Mouse (Mus musculus): Measurements from ENCODE around the gene Mgat4b.

GRCm38 (mm10) chr11:50208039-50208438 lies 2.7 kb upstream of the Mgat4b start:
- TF ChIP-seq CTCF (conservative IDR thresholded peaks at IDR 0.05; ENCODE audit: low read length): no peak
- no peak for TF ChIP-seq NANOG (IDR thresholded peaks at IDR 0.05; ENCODE audit: borderline replicate concordance, low read length)
- no peak for TF ChIP-seq POU5F1 (IDR thresholded peaks at IDR 0.05; ENCODE audit: borderline replicate concordance, low read length)
